Mouse (Mus musculus): ENCODE data around the gene Usp6nl. TPM values are rescaled to one million over a fixed set of nuclear protein-coding genes. Genes with fewer than 3 reads are reported as not detected.

The Usp6nl gene
- total RNA-seq, 2 experiments from 2014 or later = 13.1 to 13.5 TPM

DNA sequence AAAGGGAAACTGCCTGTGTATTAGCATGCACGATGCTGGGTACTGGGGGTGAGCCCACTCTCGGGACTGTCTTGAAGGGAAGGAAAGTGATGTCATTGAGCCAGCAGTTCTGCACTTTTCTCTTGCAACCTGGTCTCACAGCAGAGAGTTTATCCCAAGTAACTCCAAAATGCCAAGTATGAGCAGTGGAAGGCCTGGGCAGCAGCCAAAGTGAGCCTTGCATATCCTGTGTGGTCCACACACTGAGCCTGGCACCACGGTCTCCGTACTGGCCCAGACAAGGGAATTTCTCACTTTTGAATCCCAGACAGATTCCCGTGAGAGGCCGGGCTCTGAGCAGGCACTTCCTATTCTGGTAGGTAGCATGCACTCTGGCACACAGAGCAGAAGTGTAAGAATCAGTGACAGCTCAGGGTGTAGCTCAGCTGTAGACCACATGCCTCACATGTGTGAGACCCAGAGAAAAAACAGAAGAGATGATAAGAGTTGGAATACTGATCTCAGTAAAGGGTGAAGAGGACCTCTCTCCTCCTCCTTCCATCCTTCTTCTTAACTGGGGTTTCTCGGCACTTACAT, 132.6 kb downstream of the Usp6nl start:
- no peak for DNase-seq (ENCODE audit: low spot score in 2 of 2)
- Histone ChIP-seq H3K4me3 (no peak overlapping the region), H3K27ac (no peak overlapping the region)
- TF ChIP-seq CTCF (conservative IDR thresholded peaks at IDR 0.05) = no peak

DNA sequence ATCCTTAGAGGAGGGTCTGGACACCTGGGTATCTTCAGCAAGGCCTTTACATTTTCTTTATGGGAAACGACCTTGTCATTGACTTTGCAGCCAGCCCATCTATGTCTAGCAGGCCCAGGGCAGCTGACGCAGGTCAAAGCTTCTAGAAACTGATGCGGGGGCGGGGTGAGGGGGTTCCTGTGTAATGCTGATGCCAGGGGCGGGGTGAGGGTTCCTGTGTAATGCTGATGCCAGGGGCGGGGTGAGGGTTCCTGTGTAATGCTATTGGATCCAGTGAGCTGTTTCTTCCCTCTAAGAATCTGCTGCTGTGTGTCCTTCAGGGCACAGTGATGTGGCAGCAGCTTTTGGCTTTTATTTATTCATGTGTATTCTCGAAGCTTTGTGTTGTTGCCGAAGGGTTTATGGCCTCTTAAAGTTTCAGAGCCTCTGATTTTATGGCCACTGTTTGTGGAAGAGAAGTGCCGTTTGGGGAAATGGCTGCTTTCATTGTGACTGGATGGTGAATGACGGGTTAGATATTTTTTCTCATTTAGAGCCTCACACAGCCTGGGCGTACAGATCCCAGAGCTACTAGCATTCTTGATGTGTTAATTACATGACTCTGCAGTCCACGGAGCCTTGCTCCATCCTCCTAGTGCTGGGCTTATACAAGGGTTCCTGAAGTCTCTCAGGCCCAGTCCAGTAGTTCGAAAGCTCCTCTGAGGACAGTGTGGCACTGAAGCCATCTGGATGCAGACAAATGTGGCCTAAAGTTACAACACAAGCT, 137.0 kb downstream of the Usp6nl start:
- Histone ChIP-seq H3K27ac (no peak overlapping the region), H3K4me3 (no peak overlapping the region)
- no peak for DNase-seq (ENCODE audit: low spot score in 2 of 2)
- TF ChIP-seq CTCF (conservative IDR thresholded peaks at IDR 0.05) = no peak

DNA sequence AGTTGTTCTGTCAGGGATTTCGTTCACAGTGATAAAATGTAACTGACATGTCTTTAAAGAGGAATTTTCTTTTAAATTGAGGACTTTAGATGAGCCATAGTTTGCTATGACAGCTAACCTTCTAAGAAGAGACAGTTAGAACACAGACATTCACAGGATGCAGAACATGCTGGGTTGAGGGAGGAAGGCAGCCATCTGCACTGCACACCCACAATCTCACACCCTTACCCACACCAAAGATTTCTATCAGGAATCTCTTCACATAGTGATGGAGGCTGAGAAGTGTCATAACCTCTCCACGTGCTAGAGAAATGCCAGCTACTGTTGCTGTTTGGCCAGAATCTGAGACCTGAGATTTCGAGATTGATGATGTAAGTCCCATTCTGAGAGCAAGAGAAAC, 139.8 kb downstream of the Usp6nl start:
- no peak for TF ChIP-seq CTCF (conservative IDR thresholded peaks at IDR 0.05)
- no peak for DNase-seq (ENCODE audit: low spot score in 2 of 2)
- Histone ChIP-seq H3K4me3 (no peak overlapping the region), H3K27ac (no peak overlapping the region)

DNA sequence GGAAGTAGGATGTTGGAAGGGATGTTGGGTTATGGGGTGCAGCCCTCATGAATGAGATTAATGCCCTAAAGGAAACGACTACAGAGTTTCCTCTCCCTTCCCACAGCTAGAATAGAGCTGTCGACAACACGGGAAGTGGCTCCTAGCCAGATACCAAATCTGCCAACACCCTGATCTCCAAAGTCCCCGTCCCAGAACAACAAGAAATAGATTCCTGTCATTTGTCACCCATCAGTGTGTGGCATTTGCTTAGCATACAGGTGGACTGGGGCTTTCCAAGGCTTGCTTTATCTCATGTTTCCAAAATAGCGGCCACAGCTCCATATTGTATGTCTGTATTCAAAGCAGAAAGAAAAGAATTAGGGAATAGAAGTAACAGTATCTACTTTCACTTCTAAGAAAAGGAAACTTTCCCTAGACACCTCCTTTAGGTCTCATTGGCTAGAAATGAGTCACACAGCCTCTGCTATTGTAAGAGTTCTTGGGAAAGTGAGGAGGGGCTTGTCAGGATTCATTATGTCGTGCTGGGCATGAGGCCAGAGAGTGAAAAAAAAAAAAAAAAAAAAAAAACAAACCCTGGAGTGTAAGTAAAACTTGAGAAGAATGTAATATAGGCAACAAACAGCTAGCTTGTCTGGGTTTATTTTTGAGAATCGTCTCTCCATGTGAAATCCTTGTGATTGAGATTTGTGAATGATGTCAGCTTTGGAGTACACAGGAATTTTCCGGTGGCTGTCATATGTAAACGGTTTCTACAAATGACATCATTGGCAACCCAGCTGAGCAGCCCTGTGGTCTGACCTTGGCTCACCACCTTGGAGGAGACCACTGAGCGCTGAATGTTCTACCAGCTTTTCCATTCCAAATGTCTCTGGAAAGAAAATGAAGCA, 141.6 kb downstream of the Usp6nl start:
- Histone ChIP-seq H3K27ac (no peak overlapping the region), H3K4me3 (no peak overlapping the region)
- no peak for DNase-seq (ENCODE audit: low spot score in 2 of 2)
- no peak for TF ChIP-seq CTCF (conservative IDR thresholded peaks at IDR 0.05)

DNA sequence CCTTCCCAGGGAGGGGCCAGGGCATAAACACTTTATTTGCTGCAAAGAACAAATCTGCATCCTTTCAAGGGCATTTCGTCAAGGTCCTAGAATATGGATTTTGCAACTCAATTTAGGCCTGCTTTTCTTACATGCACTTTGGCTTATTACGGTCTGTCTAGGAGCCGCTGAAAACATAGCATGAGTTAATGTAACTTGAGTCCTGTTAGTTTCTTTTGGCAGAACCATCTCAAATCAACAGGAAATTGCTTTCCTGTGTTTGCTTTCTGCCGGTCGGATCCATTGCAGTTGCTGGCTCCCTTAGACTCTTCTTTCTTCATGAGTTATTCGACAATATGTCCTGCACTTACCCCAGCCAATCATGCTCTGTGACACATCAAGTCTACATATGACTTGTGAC, 143.9 kb downstream of the Usp6nl start:
- TF ChIP-seq CTCF (conservative IDR thresholded peaks at IDR 0.05) = no peak
- no peak for DNase-seq (ENCODE audit: low spot score in 2 of 2)
- H3K27ac ChIP-seq = no peak overlapping the region

DNA sequence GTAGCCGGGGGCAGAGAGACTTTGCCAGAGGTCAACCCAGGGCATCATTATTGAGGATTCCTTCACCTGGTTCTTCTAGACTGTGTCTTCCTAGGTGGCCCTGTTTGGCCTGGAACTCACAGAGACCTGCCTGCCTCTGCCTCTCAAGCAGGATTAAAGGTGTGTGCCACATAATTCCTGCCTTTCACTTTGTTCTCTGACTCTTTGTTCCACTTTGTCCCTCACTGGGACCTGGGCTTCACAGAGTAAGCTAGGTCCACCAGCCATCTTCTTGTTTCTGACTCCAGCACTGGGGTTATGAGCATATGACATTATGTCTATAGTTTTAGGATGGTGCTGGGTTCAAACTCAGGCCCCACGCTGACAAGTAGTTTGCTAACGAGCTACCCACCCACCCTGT, 144.9 kb downstream of the Usp6nl start:
- no peak for DNase-seq (ENCODE audit: low spot score in 2 of 2)
- TF ChIP-seq CTCF (conservative IDR thresholded peaks at IDR 0.05) = no peak
- H3K27ac ChIP-seq = no peak overlapping the region
- no peak overlapping the region for H3K4me3 ChIP-seq

More for the DNA sequence above, 143.9 kb downstream of the Usp6nl start:
- no peak overlapping the region for H3K4me3 ChIP-seq

DNA sequence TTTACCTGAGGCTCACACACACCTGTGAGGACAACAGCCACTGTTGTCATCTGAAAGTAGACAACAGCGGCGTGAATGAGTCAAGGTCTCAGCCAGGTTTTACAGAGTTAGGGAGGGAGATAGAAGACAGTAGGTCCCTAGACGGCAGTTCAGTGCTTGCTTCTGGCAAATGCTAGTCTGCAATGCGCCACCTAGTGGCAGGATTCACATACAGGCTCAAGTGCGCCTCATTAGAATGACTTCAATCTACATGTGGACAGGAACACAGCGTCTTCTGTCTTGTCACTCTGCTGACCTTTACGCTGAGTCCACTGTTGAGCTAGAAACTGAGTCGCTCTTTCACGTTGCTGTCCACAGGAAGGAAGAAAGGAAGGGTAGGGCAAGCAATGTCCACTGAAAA, 146.7 kb downstream of the Usp6nl start:
- H3K4me3 ChIP-seq = no peak overlapping the region
- TF ChIP-seq CTCF (conservative IDR thresholded peaks at IDR 0.05) = peak; percentile 92

DNA sequence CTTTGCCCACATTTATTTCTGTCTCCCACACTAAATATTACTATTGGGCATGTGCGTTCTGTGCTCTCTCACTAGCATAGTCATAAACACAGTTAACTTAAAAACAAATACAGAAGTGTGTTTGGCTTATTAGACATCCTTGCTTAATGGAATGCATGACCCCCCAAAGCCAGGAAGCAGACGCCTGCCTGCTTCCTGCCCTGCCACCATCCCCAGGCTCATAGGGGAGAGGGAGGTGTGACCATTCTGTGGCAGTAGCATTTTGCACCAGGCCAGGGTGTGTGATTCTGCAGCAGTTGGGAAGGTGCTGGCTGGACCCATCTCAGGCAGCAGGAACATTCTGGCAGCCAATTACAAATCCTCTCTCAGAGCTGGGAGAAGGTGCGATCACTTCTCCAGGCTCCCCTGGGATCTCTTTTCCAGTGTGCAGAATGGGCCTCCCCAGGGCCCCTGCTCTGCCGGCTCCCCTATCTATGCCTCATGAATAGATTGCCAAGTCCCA, 148.7 kb downstream of the Usp6nl start:
- Histone ChIP-seq H3K27ac (no peak overlapping the region), H3K4me3 (no peak overlapping the region)
- no peak for DNase-seq (ENCODE audit: low spot score in 2 of 2)
- TF ChIP-seq CTCF (conservative IDR thresholded peaks at IDR 0.05) = no peak

More for the DNA sequence above, 146.7 kb downstream of the Usp6nl start:
- H3K27ac ChIP-seq = no peak overlapping the region
- DNase-seq (ENCODE audit: low spot score in 2 of 2) = peak in 1 of 2 experiments; percentile 67

DNA sequence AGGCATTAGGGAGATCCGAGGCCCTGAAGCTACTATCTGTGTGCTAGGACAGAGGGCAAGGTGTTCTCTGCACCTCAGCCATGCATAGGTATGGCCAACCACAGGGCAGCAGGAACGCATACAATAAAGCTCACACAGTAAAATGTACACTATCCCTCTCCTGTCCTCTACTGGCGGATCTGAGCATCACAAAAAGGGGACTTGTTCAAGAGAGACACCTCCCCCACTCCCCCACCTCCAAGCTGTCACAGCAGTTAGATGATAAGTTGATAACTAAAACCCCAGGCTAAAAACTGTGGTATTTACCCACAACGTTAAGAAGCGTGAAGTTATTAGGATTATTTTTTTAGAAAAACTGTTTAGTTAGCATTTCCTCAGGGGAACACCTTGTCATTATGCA, 151.4 kb downstream of the Usp6nl start:
- H3K4me3 ChIP-seq = no peak overlapping the region
- peak; percentile 57 for TF ChIP-seq CTCF (conservative IDR thresholded peaks at IDR 0.05)
- no peak for DNase-seq (ENCODE audit: low spot score in 2 of 2)
- H3K27ac ChIP-seq = no peak overlapping the region

DNA sequence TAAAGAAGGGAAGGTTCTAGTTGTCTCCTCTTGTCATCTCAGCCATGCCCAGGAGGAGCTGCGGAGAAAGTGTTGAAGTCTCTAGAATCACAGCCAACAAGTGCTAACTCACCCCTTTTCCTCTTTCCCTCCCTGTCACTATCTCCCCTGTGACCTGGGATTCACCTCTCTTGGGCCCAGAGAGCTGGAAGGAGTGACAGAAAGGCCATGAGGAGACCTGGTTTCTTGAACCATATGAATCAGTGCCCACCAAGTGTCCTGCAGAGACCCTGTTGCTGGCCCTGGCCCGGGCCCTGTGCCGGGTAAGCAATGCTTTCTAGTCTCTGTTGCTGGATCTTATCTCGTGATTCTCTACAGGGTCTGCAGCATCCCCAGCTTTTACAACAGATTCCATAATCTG, 155.4 kb downstream of the Usp6nl start:
- no peak for DNase-seq (ENCODE audit: low spot score in 2 of 2)
- no peak for TF ChIP-seq CTCF (conservative IDR thresholded peaks at IDR 0.05)
- H3K4me3 ChIP-seq = no peak overlapping the region
- no peak overlapping the region for H3K27ac ChIP-seq

DNA sequence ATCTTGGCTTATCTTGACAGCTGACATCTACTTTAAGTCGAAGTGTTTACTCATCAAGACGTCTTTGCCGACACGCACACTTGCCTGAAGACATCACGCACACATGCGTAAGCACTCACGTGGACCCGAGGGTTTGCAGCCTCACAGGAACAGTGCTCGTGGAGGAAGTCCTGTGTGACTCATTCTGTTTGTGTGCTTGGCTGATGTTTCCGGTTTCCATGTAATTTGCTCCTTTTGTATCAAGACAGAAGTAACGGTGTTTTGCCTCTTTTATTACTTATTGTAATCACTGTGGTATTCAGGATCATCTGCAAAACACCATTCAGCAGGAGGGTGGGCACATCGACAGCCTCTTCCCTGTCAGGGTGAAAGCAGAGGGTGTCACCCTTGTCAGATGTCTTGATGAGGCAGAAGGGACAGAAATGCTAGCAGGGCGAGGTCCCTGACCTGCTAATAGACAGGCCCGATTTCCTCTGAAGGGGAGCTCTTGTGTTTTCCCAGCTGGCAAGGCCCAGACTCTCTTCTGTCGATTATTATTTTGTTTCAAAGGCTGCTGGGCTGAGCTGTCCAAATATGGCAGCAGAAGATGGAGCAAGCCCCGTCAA, 156.0 kb downstream of the Usp6nl start:
- no peak overlapping the region; the same call in 1 of the 2 replicates for H3K27ac ChIP-seq
- H3K4me3 ChIP-seq = no peak overlapping the region
- DNase-seq (ENCODE audit: low spot score in 2 of 2) = peak in 1 of 2 experiments; percentile 39
- no peak for TF ChIP-seq CTCF (conservative IDR thresholded peaks at IDR 0.05)

DNA sequence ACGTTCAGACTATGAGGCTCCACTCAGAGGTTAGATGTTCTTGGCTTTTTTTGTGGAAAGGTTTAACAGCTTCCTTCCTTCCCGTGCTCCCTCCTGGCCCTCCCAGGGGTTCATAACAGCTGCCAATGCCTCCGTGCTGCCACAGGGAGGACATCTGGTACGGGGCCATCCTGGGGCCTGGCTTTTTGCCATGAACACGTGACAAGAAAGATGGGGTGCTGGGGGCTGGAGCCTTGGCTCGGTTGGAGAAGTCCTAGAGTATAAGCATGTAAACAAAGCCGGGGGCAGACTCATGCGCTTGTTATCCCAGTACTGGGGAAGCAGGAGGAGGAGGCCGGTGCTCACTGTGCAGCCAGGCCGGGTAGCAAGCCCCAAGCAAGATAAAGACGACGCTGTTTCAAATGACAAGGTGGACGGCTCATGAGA, 156.5 kb downstream of the Usp6nl start:
- H3K4me3 ChIP-seq = no peak overlapping the region
- no peak; the same call in 1 of the 2 replicates for TF ChIP-seq CTCF (conservative IDR thresholded peaks at IDR 0.05)
- H3K27ac ChIP-seq = no peak overlapping the region
- DNase-seq (ENCODE audit: low spot score in 2 of 2) = no peak

All from layer of hippocampus, adult 2 months (tissue).